Mouse (Mus musculus) cerebellum, postnatal 36 days (tissue): Measurements from ENCODE around the gene Cyp4a31.
"Not testable (repeated sequence)": the region's sequence is repeated elsewhere in the genome, so short reads cannot be mapped to it uniquely, and the experiment has no call there.

Experiments
- DNase-seq, 2 experiments: peaks; one replicate each; pipeline ENCODE4 v3.0.0; 2021 to 2022; ENCODE audit warnings: mixed read lengths in 2 of 2

Gene Cyp4a31

GRCm38 (mm10) chr4:115563401-115563800, at the start of gene Cyp4a31:
TSS of gene Cyp4a31 (plus strand) at chr4:115563649.
- DNase-seq, result no peak

DNA sequence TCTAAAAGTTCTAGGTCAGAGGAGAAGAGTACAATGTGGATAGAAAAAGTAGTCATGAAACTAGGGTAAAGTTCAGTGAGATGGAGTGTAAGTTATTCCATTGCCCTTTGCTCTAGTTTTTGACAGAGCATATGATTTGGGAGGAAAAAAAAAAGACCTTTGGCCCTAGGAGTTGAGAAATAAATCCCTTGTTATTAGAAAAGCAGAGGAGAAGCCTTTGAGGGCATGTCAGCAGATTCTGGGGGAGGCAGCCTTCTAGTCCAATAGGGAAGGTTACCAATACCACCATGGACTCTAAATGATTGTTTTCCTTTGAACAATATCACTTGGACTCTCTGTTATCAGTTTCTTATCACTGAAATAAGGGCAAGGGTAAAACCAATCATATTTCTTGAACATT, 49.5 kb upstream of the Cyp4a31 start:
- DNase-seq, result not testable (repeated sequence)

DNA sequence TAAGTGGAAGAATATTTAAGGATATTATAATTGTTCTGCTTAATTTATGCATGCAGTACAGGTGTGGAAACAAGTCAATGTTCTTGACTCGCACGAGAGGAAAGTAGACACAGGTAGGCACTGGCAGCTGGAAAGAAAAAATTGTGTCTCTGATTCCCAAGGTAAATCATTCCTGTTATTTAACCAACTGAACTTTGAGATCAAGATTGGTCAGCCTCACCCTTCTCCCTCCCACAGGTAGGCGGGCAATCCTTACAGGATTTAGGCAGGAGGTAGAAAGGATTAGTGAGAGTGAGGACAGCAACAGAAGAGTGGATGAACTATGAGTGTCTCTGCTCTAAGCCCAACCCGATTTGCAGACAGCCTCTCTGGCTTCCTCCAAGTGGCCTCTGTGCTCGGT, 45.4 kb upstream of the Cyp4a31 start, which contains the start of gene Cyp4a10:
Gene Cyp4a10 (plus strand): TSS at position 265 of the 400 bp plus-strand sequence.
- not testable (repeated sequence) for DNase-seq

DNA sequence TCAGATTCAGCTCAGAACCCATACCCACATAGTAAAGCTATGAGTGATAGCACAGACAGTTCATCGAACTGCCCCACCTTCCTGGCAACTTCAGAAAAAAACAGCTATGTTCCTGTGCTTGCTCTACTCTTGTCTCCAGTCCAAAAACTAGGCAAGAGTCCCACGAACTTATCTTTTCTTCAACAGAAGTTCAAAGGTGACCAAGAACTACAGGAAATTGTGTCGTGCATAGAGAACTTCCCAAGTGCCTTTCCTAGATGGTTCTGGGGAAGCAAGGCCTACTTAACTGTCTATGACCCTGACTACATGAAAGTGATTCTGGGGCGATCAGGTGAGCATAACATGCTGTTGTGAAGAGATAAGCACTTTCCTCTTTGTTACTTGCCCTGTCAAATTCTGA, 44.0 kb upstream of the Cyp4a31 start:
- DNase-seq, result no peak

GRCm38 (mm10) chr4:115521766-115522165, 41.7 kb upstream of the Cyp4a31 start:
- DNase-seq, result no peak

GRCm38 (mm10) chr4:115545101-115545500, 18.3 kb upstream of the Cyp4a31 start:
- DNase-seq, result no peak

DNA sequence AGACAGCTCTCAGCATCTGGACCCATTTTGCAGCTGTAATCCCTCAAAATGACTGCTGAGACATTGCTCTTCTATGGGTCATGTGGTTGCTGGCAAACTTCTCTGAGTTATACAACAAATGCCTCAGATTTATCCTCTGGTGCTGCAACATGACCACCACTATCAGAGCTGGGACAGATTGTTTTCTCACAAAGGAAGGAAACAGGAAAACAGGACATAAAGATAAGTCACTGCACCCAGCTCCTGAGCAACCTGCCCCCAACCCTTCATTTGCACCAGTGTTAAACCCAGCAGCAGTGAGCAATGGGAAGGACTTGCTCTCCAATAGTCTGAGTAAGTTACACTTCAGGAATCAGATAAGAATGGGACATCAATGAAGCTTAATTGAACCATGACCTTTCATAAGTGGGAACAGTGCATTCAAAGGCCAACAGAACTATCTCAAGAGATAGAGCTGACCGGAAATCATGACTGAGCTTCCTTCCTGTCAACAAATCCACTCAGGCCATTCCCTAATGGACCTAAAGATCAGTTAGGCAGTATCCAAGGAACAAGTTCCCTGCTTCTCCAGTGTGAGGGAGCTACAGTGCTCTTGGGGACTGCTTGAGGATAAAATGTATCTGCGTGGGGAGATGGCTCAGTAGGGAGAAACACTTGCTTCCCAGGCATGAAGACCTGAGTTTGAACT, 17.2 kb upstream of the Cyp4a31 start:
- no peak for DNase-seq

DNA sequence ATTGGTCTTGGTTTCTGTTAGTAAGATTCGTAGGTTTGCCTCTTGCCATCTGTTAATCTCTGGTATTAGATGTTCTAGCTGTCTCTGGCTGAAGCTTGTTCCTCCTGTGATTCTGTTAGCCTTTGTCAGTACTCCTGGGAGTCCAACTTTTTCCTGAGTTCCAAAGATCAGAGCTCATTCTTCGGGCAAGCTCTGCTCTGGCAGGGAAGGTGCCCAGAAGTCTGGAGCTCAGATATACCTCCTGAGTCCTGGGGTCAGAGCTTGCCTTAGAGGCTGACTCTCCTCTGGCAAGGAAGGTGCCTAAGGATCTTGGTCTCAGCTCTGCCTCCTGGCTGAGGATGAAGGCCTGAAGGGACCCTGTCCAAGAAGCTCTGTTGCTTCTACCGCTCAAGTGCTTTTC, 10.7 kb upstream of the Cyp4a31 start:
- no peak for DNase-seq

DNA sequence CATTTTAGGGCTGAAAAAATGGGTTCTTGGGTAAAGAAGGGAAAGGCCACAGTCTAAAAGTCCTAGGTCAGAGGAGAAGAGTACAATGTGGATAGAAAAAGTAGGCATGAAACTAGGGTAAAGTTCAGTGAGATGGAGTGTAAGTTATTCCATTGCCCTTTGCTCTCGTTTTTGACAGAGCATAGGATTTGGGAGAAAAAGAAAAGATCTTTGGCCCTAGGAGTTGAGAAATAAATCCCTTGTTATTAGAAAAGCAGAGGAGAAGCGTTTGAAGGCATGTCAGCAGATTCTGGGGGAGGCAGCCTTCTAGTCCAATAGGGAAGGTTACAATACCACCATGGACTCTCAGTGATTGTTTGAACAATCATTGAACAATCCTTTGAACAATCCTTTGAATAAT, 7.9 kb upstream of the Cyp4a31 start:
- DNase-seq, result no peak

- no peak for DNase-seq
These were observed 5.4 kb upstream of the Cyp4a31 start for GRCm38 (mm10) chr4:115557861-115558561.

GRCm38 (mm10) chr4:115561236-115561635, 2.2 kb upstream of the Cyp4a31 start:
- DNase-seq, result not testable (repeated sequence)

DNA sequence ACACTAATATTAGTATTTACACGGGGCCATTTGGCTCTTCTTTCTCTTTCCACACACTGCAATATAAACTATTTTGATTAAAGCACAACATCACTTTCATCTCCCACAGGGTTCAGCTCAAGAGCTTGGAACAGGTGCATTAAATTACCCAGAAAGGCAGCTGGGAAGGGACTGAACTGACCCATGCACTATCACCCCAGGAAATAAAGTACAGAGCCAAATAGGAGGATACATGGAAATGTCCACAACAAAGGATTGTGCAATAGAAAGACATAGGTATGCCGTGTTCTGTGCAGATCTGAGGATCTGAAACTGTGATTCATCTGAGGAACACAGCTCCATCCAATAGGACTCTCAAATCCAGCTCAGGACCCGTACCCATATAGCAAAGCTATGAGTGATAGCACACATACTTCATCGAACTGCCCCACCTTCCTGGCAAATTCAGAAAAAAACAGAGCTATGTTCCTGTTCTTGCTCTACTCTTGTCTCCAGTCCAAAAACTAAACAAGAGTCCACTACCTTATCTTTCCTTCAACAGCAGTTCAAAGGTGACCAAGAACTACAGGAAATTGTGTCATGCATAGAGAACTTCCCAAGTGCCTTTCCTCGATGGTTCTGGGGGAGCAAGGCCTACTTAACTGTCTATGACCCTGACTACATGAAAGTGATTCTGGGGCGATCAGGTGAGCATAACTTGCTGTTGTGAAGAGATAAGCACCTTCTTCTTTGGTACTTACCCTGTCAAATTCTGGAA, 1.2 kb downstream of the Cyp4a31 start:
- DNase-seq, result not testable (repeated sequence)

DNA sequence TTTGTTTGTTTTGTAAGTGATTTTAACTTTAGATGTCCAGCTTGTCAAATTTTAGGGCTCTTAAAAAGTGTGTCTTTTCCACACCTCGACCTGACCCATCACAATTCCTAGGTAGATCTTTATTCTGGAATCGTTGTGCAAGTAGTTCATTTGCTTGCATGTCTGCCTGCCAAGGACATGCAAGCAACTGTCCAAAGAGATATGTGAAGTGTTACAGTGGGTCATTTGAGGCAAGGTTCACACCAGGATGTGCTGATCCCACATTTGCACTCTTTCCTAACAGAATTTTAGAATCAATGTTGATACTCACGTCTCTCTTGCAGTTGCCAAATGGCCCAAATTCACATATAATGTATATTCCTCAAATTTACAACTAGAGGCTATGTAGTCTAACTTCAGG, 11.8 kb downstream of the Cyp4a31 start:
- no peak for DNase-seq

- DNase-seq, result no peak
These were observed 12.3 kb downstream of the Cyp4a31 start for GRCm38 (mm10) chr4:115575776-115576175.

DNA sequence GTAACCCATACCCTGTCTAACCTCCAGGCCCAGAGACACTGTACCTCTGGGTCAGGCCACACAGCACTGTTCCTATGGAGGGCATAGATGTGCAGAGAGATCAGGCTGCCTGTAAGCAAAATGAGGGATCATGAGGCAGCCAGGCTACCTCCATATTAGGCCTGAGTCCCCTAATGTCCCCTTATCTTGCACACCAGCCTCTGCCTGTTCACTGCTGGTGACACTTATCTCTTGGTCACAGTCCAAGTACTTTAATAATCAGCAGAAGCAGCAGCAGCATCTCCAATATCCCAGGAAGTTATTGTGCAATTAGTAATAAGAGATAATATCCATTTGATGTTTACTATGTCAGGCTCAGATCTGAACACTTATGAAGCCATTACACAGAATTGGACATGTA, 19.6 kb downstream of the Cyp4a31 start:
- DNase-seq, result no peak

DNA sequence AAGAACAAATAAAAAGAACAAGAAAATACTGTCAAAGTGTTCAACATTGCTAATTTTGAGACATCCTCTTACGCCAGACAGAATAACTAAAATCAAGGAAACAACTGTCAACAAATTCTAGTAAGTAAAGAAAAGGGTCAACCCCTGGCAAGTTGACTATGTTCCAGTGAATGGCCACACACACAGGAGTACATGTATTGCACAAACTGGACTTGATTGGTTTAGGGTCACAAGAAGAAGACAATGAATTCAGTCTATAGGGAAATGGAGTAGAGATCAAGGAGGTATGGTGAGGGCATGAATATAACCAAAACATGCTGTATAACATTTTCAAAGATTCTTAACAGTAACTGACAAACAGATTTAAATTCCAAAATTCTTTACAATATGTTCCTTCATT, 32.9 kb downstream of the Cyp4a31 start:
- DNase-seq, result no peak

GRCm38 (mm10) chr4:115596824-115597336, 33.4 kb downstream of the Cyp4a31 start:
- no peak for DNase-seq

DNA sequence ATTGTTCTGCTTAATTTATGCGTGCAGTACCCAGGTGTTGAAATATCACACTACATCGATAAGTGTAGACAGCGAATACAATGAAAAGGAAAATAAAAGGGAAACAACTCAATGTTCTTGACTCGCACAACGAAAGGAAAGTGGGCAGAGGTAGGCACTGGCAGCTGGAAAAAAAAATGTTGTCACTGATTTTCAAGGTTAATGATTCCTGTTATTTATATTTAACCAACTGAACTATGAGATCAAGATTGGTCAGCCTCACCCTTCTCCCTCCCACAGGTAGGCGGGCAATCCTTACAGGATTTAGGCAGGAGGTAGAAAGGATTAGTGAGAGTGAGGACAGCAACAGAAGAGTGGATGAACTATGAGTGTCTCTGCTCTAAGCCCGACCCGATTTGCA, 37.2 kb downstream of the Cyp4a31 start, which contains the start of gene Cyp4a32:
Gene Cyp4a32 (plus strand): TSS at position 359 of the 400 bp plus-strand sequence.
- DNase-seq, result not testable (repeated sequence)

GRCm38 (mm10) chr4:115614005-115614404, 50.6 kb downstream of the Cyp4a31 start:
- DNase-seq, result no peak

GRCm38 (mm10) chr4:115625560-115625959, 62.1 kb downstream of the Cyp4a31 start:
- not testable (repeated sequence) for DNase-seq
